9 mouse cellular contexts compared by ENCODE assay signal in genomic region chr17:50182542-50182951, GRCm38 (mm10).
A peak's percentile ranks its signal among the peaks of the same experiment; 100 is the strongest.
DNase-seq lines count a peak whose midpoint lies in the region; ATAC-seq lines count a peak whose summit lies in the region.
"Had no signal": no experiment of that assay in that cellular context is flagged by ENCODE, and none has a peak within 500 bp of the region (broad histone marks: within the 10 kb centered on the region; RNA-seq: fewer than 3 reads in every experiment).

No protein-coding gene starts in this region.

- peak; percentile 45; the same call in 1 of the 2 replicates for ATAC-seq in cerebellum, adult (ENCODE audit: insufficient number of reproducible peaks, low FRiP score, low TSS enrichment)
- ATAC-seq: intestine, embryonic 15.5 days had no signal

- no peak for DNase-seq in cerebellum, postnatal 4 days (ENCODE audit: low spot score in 2 of 2)
- DNase-seq in lung, postnatal 25 days (ENCODE audit: low spot score) = peak; percentile 29
- DNase-seq in lung, postnatal 10 days = no peak
- DNase-seq in cerebellum, postnatal 36 days = peak; percentile 50 to 60
- DNase-seq in spleen, adult 18-20 months = peak; percentile 41 to 58
- no peak for DNase-seq in retina, postnatal 1 day
- DNase-seq in embryo, embryonic 11 days = no peak

Comparison
In these comparisons a context has a peak if more than half of its experiments do, and no peak if none do; other contexts are left out.
1. DNase-seq: peak in lung, postnatal 25 days (single experiment), cerebellum, postnatal 36 days (2 of 2) and spleen, adult 18-20 months (2 of 2); none in cerebellum, postnatal 4 days (0 of 2), lung, postnatal 10 days (single experiment), retina, postnatal 1 day (single experiment) and embryo, embryonic 11 days (single experiment).